Comparison of ENCODE assay signal across 8 mouse cellular contexts in genomic region chr19:23757961-23758553, GRCm38 (mm10). TPM values are rescaled to one million over a fixed set of nuclear protein-coding genes. Genes with fewer than 3 reads are reported as not detected.
A peak's percentile ranks its signal among the peaks of the same experiment; 100 is the strongest.
DNase-seq lines count a peak whose midpoint lies in the region; ATAC-seq and TF ChIP-seq lines count a peak whose summit lies in the region.

No protein-coding gene starts in this region.

- DNase-seq in B cell, adult 2 months: peak; percentile 89 to 90
- peak; percentile 83 to 93 for DNase-seq in heart, adult 9 months (ENCODE audit: low spot score in 2 of 2)
- DNase-seq in monocyte, adult 2 months (ENCODE audit: low read depth in 1 of 2, low spot score in 2 of 2): peak; percentile 70 to 82
- DNase-seq in splenic B cell, adult 2 months (ENCODE audit: low read depth, low spot score): peak; percentile 89

- no peaks in the 10 kb centered on the region for H3K9me3 ChIP-seq in kidney, embryonic 14.5 days (ENCODE audit: control insufficient read depth, low read length)
- H3K9me3 ChIP-seq in limb, embryonic 15.5 days: no peaks in the 10 kb centered on the region

- peak overlapping the region; percentile 71 for H3K9ac ChIP-seq in kidney, embryonic 14.5 days (ENCODE audit: low read depth, low read length)
- H3K9ac ChIP-seq in limb, embryonic 15.5 days: peak overlapping the region; percentile 73

- TF ChIP-seq CTCF in bone marrow macrophage, adult 2 months (IDR thresholded peaks at IDR 0.05; ENCODE audit: low read depth, low read length): peak; percentile 95
- peak; percentile 78 for TF ChIP-seq CTCF in embryonic fibroblast, embryonic 13.5 days (IDR thresholded peaks at IDR 0.05; ENCODE audit: borderline replicate concordance, insufficient read depth, low read length)

- H3K27ac ChIP-seq in bone marrow macrophage, adult 2 months (ENCODE audit: insufficient read depth, low read depth, low read length): no peak overlapping the region
- no peak overlapping the region for H3K27ac ChIP-seq in embryonic fibroblast, embryonic 13.5 days (ENCODE audit: insufficient read depth, low read length)
- H3K27ac ChIP-seq in kidney, embryonic 14.5 days (ENCODE audit: low read depth, low read length): peak overlapping the region; percentile 82; the same call in 1 of the 2 replicates
- H3K27ac ChIP-seq in limb, embryonic 15.5 days: peak overlapping the region; percentile 91

- under 1% methylated on average over 40 of the region's 40 CpGs for WGBS in kidney, embryonic 14.5 days
- WGBS in limb, embryonic 15.5 days: under 1% methylated on average over 40 of the region's 40 CpGs

- H3K4me2 ChIP-seq in kidney, embryonic 14.5 days (replicated peaks; ENCODE audit: low read depth, low read length): peak overlapping the region; percentile 82
- H3K4me2 ChIP-seq in limb, embryonic 15.5 days: peak overlapping the region; percentile 91

- H3K27me3 ChIP-seq in kidney, embryonic 14.5 days (ENCODE audit: control insufficient read depth, insufficient read depth, low read length): peaks cover 4% of the 10 kb centered on the region; the same call in 1 of the 2 replicates
- peaks cover 21% of the 10 kb centered on the region for H3K27me3 ChIP-seq in limb, embryonic 15.5 days
- peaks cover 3% of the 10 kb centered on the region; the same call in 1 of the 2 replicates for H3K27me3 ChIP-seq in splenic B cell, adult 2 months (ENCODE audit: control insufficient read depth, insufficient read depth, low read length, poor library complexity, severe bottlenecking)

- H3K36me3 ChIP-seq in kidney, embryonic 14.5 days (ENCODE audit: control insufficient read depth, insufficient read depth, low read length): no peaks in the 10 kb centered on the region
- H3K36me3 ChIP-seq in limb, embryonic 15.5 days: no peaks in the 10 kb centered on the region
- no peaks in the 10 kb centered on the region for H3K36me3 ChIP-seq in splenic B cell, adult 2 months (ENCODE audit: control insufficient read depth, insufficient read depth, low read length, poor library complexity, severe bottlenecking)

- H3K4me1 ChIP-seq in bone marrow macrophage, adult 2 months (ENCODE audit: control insufficient read depth, insufficient read depth, low read length): peaks cover 8% of the 10 kb centered on the region
- no peaks in the 10 kb centered on the region for H3K4me1 ChIP-seq in embryonic fibroblast, embryonic 13.5 days (ENCODE audit: control insufficient read depth, insufficient read depth, low read length)
- H3K4me1 ChIP-seq in kidney, embryonic 14.5 days (ENCODE audit: control insufficient read depth, insufficient read depth, low read length): no peaks in the 10 kb centered on the region
- peaks cover 13% of the 10 kb centered on the region for H3K4me1 ChIP-seq in limb, embryonic 15.5 days

- TF ChIP-seq POLR2A in bone marrow macrophage, adult 2 months (IDR thresholded peaks at IDR 0.05; ENCODE audit: borderline replicate concordance, low read depth, low read length): no peak
- TF ChIP-seq POLR2A in embryonic fibroblast, embryonic 13.5 days (IDR thresholded peaks at IDR 0.05; ENCODE audit: low read depth, low read length): no peak

- H3K4me3 ChIP-seq in bone marrow macrophage, adult 2 months (ENCODE audit: insufficient read depth, low read length): peak overlapping the region; percentile 86
- peak overlapping the region; percentile 65 for H3K4me3 ChIP-seq in embryonic fibroblast, embryonic 13.5 days (ENCODE audit: insufficient read depth, low read length)
- H3K4me3 ChIP-seq in kidney, embryonic 14.5 days (ENCODE audit: low read length): peak overlapping the region; percentile 75
- H3K4me3 ChIP-seq in limb, embryonic 15.5 days: peak overlapping the region; percentile 74

- peak; percentile 87 for ATAC-seq in kidney, embryonic 14.5 days (ENCODE audit: low FRiP score, low TSS enrichment)
- peak; percentile 69 for ATAC-seq in limb, embryonic 15.5 days (ENCODE audit: insufficient number of reproducible peaks, low FRiP score, low TSS enrichment, low read depth)

RNA-seq across cellular contexts. Expression of gene Apba1, which starts 0.6 kb away (rescaled TPM):
- 9.3 and 11.8 TPM in 2 replicates for polyA plus RNA-seq in bone marrow macrophage, adult 2 months (2012; ENCODE audit: insufficient read depth, insufficient read length, missing spikeins)
- polyA plus RNA-seq in embryonic fibroblast, embryonic 13.5 days (2011; ENCODE audit: insufficient read length, low read depth, missing spikeins): 2.0 and 7.5 TPM in 2 replicates
- polyA plus RNA-seq in kidney, embryonic 14.5 days (2014; fragmentation: Nextera tagmentation; extraction: Ambion mirVana): 0.46 and 0.79 TPM in 2 replicates
- 0.71 and 0.74 TPM in 2 replicates for polyA plus RNA-seq in limb, embryonic 15.5 days (2015; fragmentation: Nextera tagmentation; extraction: Ambion mirVana)

Comparison
In these comparisons a context has a peak if more than half of its experiments do, and no peak if none do; other contexts are left out.
1. H3K27ac ChIP-seq: peak in kidney, embryonic 14.5 days (single experiment) and limb, embryonic 15.5 days (single experiment); none in bone marrow macrophage, adult 2 months (single experiment) and embryonic fibroblast, embryonic 13.5 days (single experiment).
2. Peak in every context shown above with its lines, with median percentiles within 50 percentile points of each other: DNase-seq and H3K4me3 ChIP-seq.